Mouse (Mus musculus) cerebellum, postnatal 14 days (tissue): Measurements from ENCODE around the gene Shisa5.

Experiments used
- DNase-seq, 2 experiments: peaks; one replicate each; pipeline ENCODE4 v3.0.0; 2021; ENCODE audit warnings: mixed read lengths in 2 of 2

Gene Shisa5

GRCm38 (mm10) chr9:109038086-109038895 is at the start of gene Shisa5:
TSS of gene Shisa5 (plus strand) at chr9:109038565.
- peak; percentile 53 to 68 for DNase-seq

GRCm38 (mm10) chr9:108989802-108990461 is 48.4 kb upstream of the Shisa5 start:
- DNase-seq: no peak

- no peak for DNase-seq
These were observed 47.9 kb upstream of the Shisa5 start for GRCm38 (mm10) chr9:108990462-108990820.

- peak; percentile 89 to 91 for DNase-seq
These were observed 46.8 kb upstream of the Shisa5 start, which contains the start of gene Pfkfb4 for GRCm38 (mm10) chr9:108991428-108992084. TSS of gene Pfkfb4 (plus strand) at chr9:108991778.

GRCm38 (mm10) chr9:108992085-108992469 is 46.3 kb upstream of the Shisa5 start:
- no peak for DNase-seq

- DNase-seq: no peak
These were observed 45.6 kb upstream of the Shisa5 start for GRCm38 (mm10) chr9:108992620-108993361.

GRCm38 (mm10) chr9:108996411-108996810 is 42.0 kb upstream of the Shisa5 start:
- no peak for DNase-seq

- DNase-seq: peak; percentile 31 to 35
These were observed 39.8 kb upstream of the Shisa5 start for GRCm38 (mm10) chr9:108998287-108999166.

GRCm38 (mm10) chr9:108999167-108999526 is 39.2 kb upstream of the Shisa5 start:
- peak; percentile 71 to 76 for DNase-seq

- peak; percentile 76 to 78 for DNase-seq
These were observed 37.6 kb upstream of the Shisa5 start for GRCm38 (mm10) chr9:109000726-109001125.

GRCm38 (mm10) chr9:109003201-109003600 is 35.2 kb upstream of the Shisa5 start:
- peak; percentile 63 to 77 for DNase-seq

GRCm38 (mm10) chr9:109007025-109007780 is 31.2 kb upstream of the Shisa5 start:
- DNase-seq: no peak

- no peak for DNase-seq
These were observed 30.3 kb upstream of the Shisa5 start for GRCm38 (mm10) chr9:109008081-109008480.

GRCm38 (mm10) chr9:109008994-109009635 is 29.2 kb upstream of the Shisa5 start:
- DNase-seq: no peak

GRCm38 (mm10) chr9:109009636-109010315 is 28.6 kb upstream of the Shisa5 start:
- peak in 1 of 2 experiments; percentile 38 for DNase-seq

GRCm38 (mm10) chr9:109010316-109010690 is 28.1 kb upstream of the Shisa5 start:
- peak in 1 of 2 experiments; percentile 37 for DNase-seq

- no peak for DNase-seq
These were observed 23.0 kb upstream of the Shisa5 start for GRCm38 (mm10) chr9:109015397-109015796.

GRCm38 (mm10) chr9:109016973-109017604 is 21.3 kb upstream of the Shisa5 start:
- no peak for DNase-seq

- DNase-seq: no peak
These were observed 16.9 kb upstream of the Shisa5 start for GRCm38 (mm10) chr9:109021428-109021827.
